8 mouse cellular contexts compared by ENCODE assay signal in genomic region chr4:141010118-141010517, GRCm38 (mm10). TPM values are rescaled to one million over a fixed set of nuclear protein-coding genes. Genes with fewer than 3 reads are reported as not detected.
A peak's percentile ranks its signal among the peaks of the same experiment; 100 is the strongest.
DNase-seq lines count a peak whose midpoint lies in the region; ATAC-seq and TF ChIP-seq lines count a peak whose summit lies in the region.

TSS of gene Mfap2 (plus strand) at chr4:141010418.

- peak within 1 kb of the TSS; percentile 4; the same call in 1 of the 2 replicates for H3K4me3 ChIP-seq in spleen, adult 2 months (ENCODE audit: extremely low read depth, insufficient read depth, insufficient read length)
- H3K4me3 ChIP-seq in limb, embryonic 12.5 days (replicated peaks): peak within 1 kb of the TSS; percentile 72
- H3K4me3 ChIP-seq in stomach, embryonic 16.5 days (replicated peaks; ENCODE audit: low read length): peak within 1 kb of the TSS; percentile 72

- H3K4me2 ChIP-seq in limb, embryonic 12.5 days: peak within 1 kb of the TSS; percentile 90
- peak within 1 kb of the TSS; percentile 67 for H3K4me2 ChIP-seq in stomach, embryonic 16.5 days (ENCODE audit: low read depth, low read length)

- H3K27me3 ChIP-seq in spleen, adult 2 months (ENCODE audit: control insufficient read depth, insufficient read depth, low read length): 0 out of 2 replicates have a peak, but pooled peaks cover 5% of the 10 kb centered on the region
- H3K27me3 ChIP-seq in limb, embryonic 12.5 days: no peaks in the 10 kb centered on the region
- no peaks in the 10 kb centered on the region for H3K27me3 ChIP-seq in stomach, embryonic 16.5 days (ENCODE audit: control insufficient read depth, insufficient read depth, low read length)

- peaks cover 20% of the 10 kb centered on the region for H3K36me3 ChIP-seq in spleen, adult 2 months (ENCODE audit: control insufficient read depth, insufficient read depth, low read length)
- peaks cover 64% of the 10 kb centered on the region for H3K36me3 ChIP-seq in limb, embryonic 12.5 days
- H3K36me3 ChIP-seq in stomach, embryonic 16.5 days (ENCODE audit: control insufficient read depth, insufficient read depth, low read length): peaks cover 19% of the 10 kb centered on the region

- TF ChIP-seq POLR2A in spleen, adult 2 months (IDR thresholded peaks at IDR 0.05; ENCODE audit: low read depth, low read length): no peak

- ATAC-seq in limb, embryonic 12.5 days (ENCODE audit: insufficient number of reproducible peaks, insufficient read depth, low FRiP score, low TSS enrichment, low read depth): no peak
- no peak for ATAC-seq in stomach, embryonic 16.5 days (ENCODE audit: insufficient read depth, low FRiP score)

- H3K9me3 ChIP-seq in limb, embryonic 12.5 days: peaks cover 7% of the 10 kb centered on the region
- no peaks in the 10 kb centered on the region; the same call in 1 of the 2 replicates for H3K9me3 ChIP-seq in stomach, embryonic 16.5 days (replicated peaks; ENCODE audit: control insufficient read depth, low read length)

- peak within 1 kb of the TSS; percentile 90 for H3K9ac ChIP-seq in limb, embryonic 12.5 days (replicated peaks)
- peak within 1 kb of the TSS; percentile 89 for H3K9ac ChIP-seq in stomach, embryonic 16.5 days (ENCODE audit: low read length)

- no peak for DNase-seq in adrenal gland, postnatal 10 days
- DNase-seq in adrenal gland, postnatal 36 days: no peak
- no peak for DNase-seq in spleen, adult 2 months (ENCODE audit: low read depth in 1 of 2, low spot score in 2 of 2)
- DNase-seq in spleen, postnatal 10 days (ENCODE audit: low spot score in 2 of 2): no peak
- no peak for DNase-seq in Muller cell, postnatal 12 days (ENCODE audit: inconsistent ontology term)
- DNase-seq in ovary, postnatal 36 days (ENCODE audit: low spot score): no peak

- H3K27ac ChIP-seq in spleen, adult 2 months (ENCODE audit: insufficient read depth, low read length): no peak within 1 kb of the TSS
- peak within 1 kb of the TSS; percentile 95 for H3K27ac ChIP-seq in limb, embryonic 12.5 days
- H3K27ac ChIP-seq in stomach, embryonic 16.5 days (ENCODE audit: low read length): peak within 1 kb of the TSS; percentile 91

- TF ChIP-seq CTCF in spleen, adult 2 months (IDR thresholded peaks at IDR 0.05; ENCODE audit: extremely low read depth, insufficient read depth, insufficient read length, insufficient replicate concordance): no peak

- peaks cover 4% of the 10 kb centered on the region; the same call in 1 of the 2 replicates for H3K4me1 ChIP-seq in spleen, adult 2 months (ENCODE audit: control insufficient read depth, insufficient read depth, insufficient read length)
- H3K4me1 ChIP-seq in limb, embryonic 12.5 days (replicated peaks): peaks cover 23% of the 10 kb centered on the region
- H3K4me1 ChIP-seq in stomach, embryonic 16.5 days (ENCODE audit: control insufficient read depth, insufficient read depth, low read length): peaks cover 19% of the 10 kb centered on the region

- WGBS in spleen, adult 2 months: 33% methylated on average over 7 of the region's 7 CpGs
- 15% methylated on average over 7 of the region's 7 CpGs for WGBS in limb, embryonic 12.5 days
- 12% methylated on average over 7 of the region's 7 CpGs for WGBS in stomach, embryonic 16.5 days

RNA-seq across cellular contexts. Expression of gene Mfap2, which starts in this region (rescaled TPM):
- total RNA-seq in adrenal gland, postnatal 10 days (2021): 10 to 100 TPM; 46.9 to 50.7 TPM
- 10 to 100 TPM in 1 of 2 experiments, 1 to 10 TPM in 1; 8.4 to 10.5 TPM for total RNA-seq in adrenal gland, postnatal 36 days (2021)
- polyA plus RNA-seq in spleen, adult 2 months (2012; rRNA removed): 3.1 and 4.6 TPM in 2 replicates
- 512 and 562 TPM in 2 replicates for polyA plus RNA-seq in limb, embryonic 12.5 days (2016; fragmentation: Nextera tagmentation; extraction: Ambion mirVana)
- polyA plus RNA-seq in stomach, embryonic 16.5 days (2015; fragmentation: Nextera tagmentation; extraction: Ambion mirVana): 423 and 500 TPM in 2 replicates

Comparison
In these comparisons a context has a peak if more than half of its experiments do, and no peak if none do; other contexts are left out.
1. RNA of gene Mfap2 (total RNA-seq): 46.9 to 50.7 TPM in adrenal gland, postnatal 10 days; 8.4 to 10.5 TPM in adrenal gland, postnatal 36 days; every median in the first group is over 4 times any median in the second.
2. RNA of gene Mfap2 (polyA plus RNA-seq): 512 to 562 TPM in limb, embryonic 12.5 days and 423 to 500 TPM in stomach, embryonic 16.5 days; 3.1 to 4.6 TPM in spleen, adult 2 months; every median in the first group is over 10 times any median in the second.
3. H3K4me3 ChIP-seq: peak in every context shown above with its lines; median percentile 72 in limb, embryonic 12.5 days; 72 in stomach, embryonic 16.5 days; 4 in spleen, adult 2 months.